Mouse (Mus musculus) hindbrain, postnatal 0 days (tissue): ENCODE data around the gene Cask. TPM values are rescaled to one million over a fixed set of nuclear protein-coding genes. Genes with fewer than 3 reads are reported as not detected.

Experiments
- ATAC-seq: fragments of 200-750 bp; cut with Nextera tagmentation; 2 replicates; pipeline ENCODE4 v1.8.0; 2017; ENCODE audit warnings: mild to moderate bottlenecking, moderate TSS enrichment, moderate library complexity
- DNase-seq: peaks from one replicate; pipeline ENCODE4 v3.0.0-alpha.2; 2015; ENCODE audit warnings: low spot score
- H3K27ac ChIP-seq: fragments of 300-500 bp; sonication (generic); 2 replicates; pipeline ENCODE4 v1.5.1; 2014; ENCODE audit warnings: mild to moderate bottlenecking
- H3K27me3 ChIP-seq: fragments of 300-500 bp; sonication (generic); 2 replicates; pipeline ENCODE4 v1.6.1; 2014; ENCODE audit warnings: low read length, mixed read lengths; ENCODE audit not compliant: insufficient read depth
- H3K36me3 ChIP-seq: fragments of 300-500 bp; sonication (generic); 2 replicates; pipeline ENCODE4 v1.6.1; 2014; ENCODE audit warnings: low read length, mixed read lengths; ENCODE audit not compliant: insufficient read depth
- H3K4me1 ChIP-seq: fragments of 300-500 bp; sonication (generic); 2 replicates; pipeline ENCODE4 v1.6.1; 2014; ENCODE audit warnings: antibody characterized with exemption, low read length, mixed read lengths; ENCODE audit not compliant: insufficient read depth
- H3K4me2 ChIP-seq: fragments of 300-500 bp; sonication (generic); 2 replicates; pipeline ENCODE4 v1.6.1; 2014; ENCODE audit warnings: low read depth, mild to moderate bottlenecking, low read length, moderate library complexity, mixed read lengths
- H3K4me3 ChIP-seq: fragments of 300-500 bp; sonication (generic); 2 replicates; pipeline ENCODE4 v1.5.1; 2014; ENCODE audit warnings: low read length
- H3K9ac ChIP-seq: fragments of 300-500 bp; sonication (generic); replicated peaks from 2 replicates; pipeline ENCODE4 v1.6.1; 2014; ENCODE audit warnings: mild to moderate bottlenecking, low read length, moderate library complexity, mixed read lengths
- H3K9me3 ChIP-seq: fragments of 300-500 bp; sonication (generic); 2 replicates; pipeline ENCODE4 v1.6.1; 2016; ENCODE audit warnings: low read length, mixed read lengths
- CTCF ChIP-seq: IDR thresholded peaks from 2 replicates; pipeline ENCODE4 v1.5.1; 2016; ENCODE audit warnings: antibody characterized with exemption, control low read depth, low read depth
- WGBS: fragments of 180-500 bp; shearing (Covaris S2); extraction: QIAGEN DNeasy Blood & Tissue Kit; methylation state at CpG from one replicate; pipeline ENCODE4 v1.1.7; 2014; 5-methylcytosine and 5-hydroxymethylcytosine counted together
- polyA plus RNA-seq: library from polyadenylated mRNA; unstranded; fragments of >200 nt; fragmentation: Nextera tagmentation; extraction: Ambion mirVana; gene quantifications from 2 replicates; pipeline ENCODE4 v1.2.1, GENCODE M21; 2015
- total RNA-seq: library from RNA; depleted of rRNA; stranded (reverse); fragments of >200 nt; gene quantifications from 2 replicates; pipeline ENCODE4 v1.2.3, GENCODE M21; 2014

The Cask gene
- total and polyA plus RNA-seq, 2 experiments from 2014 or later: 70.8 to 97.0 TPM

DNA sequence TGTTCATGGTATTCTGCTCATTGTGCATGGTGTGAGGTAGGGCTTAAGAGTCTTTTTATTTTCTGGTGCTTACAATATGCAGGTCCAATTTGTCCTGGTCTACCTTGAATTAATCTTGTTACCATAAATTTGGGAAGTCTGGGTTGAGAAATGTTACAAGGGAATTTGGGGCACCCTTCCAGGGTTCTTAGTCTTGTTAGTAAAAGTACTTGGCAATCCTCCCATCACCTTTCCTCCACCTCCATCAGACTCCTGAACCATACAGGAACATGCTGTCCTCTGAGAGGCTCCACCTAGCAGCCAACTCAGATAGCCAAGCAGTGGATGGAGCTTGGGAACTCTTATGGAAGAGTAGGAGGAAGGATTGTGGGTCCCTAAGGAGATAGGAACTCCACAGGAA lies 371.6 kb downstream of the Cask start:
- Histone ChIP-seq H3K9me3 (no peaks in the 10 kb centered on the region), H3K4me1 (no peaks in the 10 kb centered on the region), H3K4me2 (no peak overlapping the region), H3K27me3 (no peaks in the 10 kb centered on the region), H3K27ac (no peak overlapping the region), H3K4me3 (no peak overlapping the region), H3K36me3 (no peaks in the 10 kb centered on the region), H3K9ac (no peak overlapping the region)
- DNase-seq (no peak), ATAC-seq (no peak)
- no peak for TF ChIP-seq CTCF

DNA sequence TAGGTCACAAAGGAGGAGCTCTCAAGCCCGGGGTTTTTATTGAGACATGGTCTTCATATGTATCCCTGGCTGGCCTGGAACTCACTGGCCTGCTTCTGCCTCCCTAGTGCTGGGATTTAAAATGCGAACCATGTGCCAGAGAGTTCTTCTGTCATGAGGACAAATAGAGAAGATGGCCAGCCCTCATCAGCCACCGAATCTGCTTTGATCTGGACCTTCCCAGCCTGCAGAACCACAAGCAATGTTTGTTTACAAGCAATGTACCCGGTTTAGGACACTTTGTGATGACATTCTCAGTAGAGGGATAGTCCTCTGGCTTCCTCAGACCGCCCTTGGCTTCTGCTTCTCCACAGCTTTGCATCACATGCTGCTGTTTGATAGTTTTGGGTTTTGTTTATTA lies 372.9 kb downstream of the Cask start:
- 55% methylated on average over 5 of the region's 5 CpGs for WGBS
- no peak overlapping the region for H3K27ac ChIP-seq
- no peaks in the 10 kb centered on the region for H3K9me3 ChIP-seq
- no peak for DNase-seq
- H3K36me3 ChIP-seq: no peaks in the 10 kb centered on the region
- H3K4me1 ChIP-seq: no peaks in the 10 kb centered on the region
- no peak overlapping the region for H3K4me3 ChIP-seq
- no peaks in the 10 kb centered on the region for H3K27me3 ChIP-seq
- no peak for ATAC-seq
- no peak overlapping the region for H3K4me2 ChIP-seq
- no peak overlapping the region for H3K9ac ChIP-seq
- no peak for TF ChIP-seq CTCF

DNA sequence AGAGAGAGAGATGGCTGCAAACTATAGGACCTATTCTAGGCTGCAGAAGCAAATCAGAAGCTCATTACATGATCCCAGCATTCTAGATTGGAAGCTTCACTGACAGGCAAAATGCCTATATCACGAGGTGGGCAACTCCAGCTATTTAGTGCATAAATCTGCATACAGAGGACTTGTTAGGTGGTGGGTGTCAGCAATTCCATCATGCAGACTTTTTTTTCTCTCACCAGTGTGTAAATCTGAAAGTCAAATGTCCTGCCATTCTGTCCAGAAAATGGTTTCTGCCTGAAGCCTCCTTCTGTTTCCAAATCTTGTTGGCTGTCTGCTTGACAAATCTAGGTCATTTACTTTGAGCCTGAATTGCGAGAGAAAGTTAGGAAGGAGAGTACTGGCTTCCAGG lies 373.6 kb downstream of the Cask start:
- H3K27me3 ChIP-seq: no peaks in the 10 kb centered on the region
- no peak overlapping the region for H3K27ac ChIP-seq
- no peak overlapping the region for H3K4me2 ChIP-seq
- H3K4me3 ChIP-seq: no peak overlapping the region
- no peaks in the 10 kb centered on the region for H3K4me1 ChIP-seq
- H3K9me3 ChIP-seq: no peaks in the 10 kb centered on the region
- WGBS: 59% methylated on average over 2 of the region's 2 CpGs
- DNase-seq (no peak), ATAC-seq (no peak)
- H3K9ac ChIP-seq: no peak overlapping the region
- no peaks in the 10 kb centered on the region for H3K36me3 ChIP-seq
- TF ChIP-seq CTCF: no peak

DNA sequence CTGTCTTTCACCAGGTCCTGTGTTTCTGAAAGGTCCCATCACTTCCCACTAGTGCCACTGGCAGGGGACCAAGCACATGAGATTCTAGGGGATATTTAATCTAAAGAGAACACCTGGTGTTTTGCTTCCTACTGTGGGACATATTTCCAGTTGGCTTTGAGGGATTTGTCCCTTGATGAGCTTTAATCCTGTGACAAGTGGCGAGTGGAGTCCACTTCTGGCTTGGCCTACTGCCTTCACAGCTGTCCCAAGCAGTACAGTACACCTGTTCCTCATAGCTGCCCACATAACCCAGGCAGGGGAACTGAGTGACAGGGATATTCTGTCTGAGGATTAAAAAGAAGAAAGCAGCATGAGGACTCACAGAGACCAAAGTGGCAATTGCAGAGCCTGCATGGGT lies 375.8 kb downstream of the Cask start:
- Histone ChIP-seq H3K27me3 (no peaks in the 10 kb centered on the region), H3K9ac (no peak overlapping the region), H3K4me2 (no peak overlapping the region), H3K9me3 (no peaks in the 10 kb centered on the region), H3K4me1 (no peaks in the 10 kb centered on the region), H3K27ac (no peak overlapping the region), H3K4me3 (no peak overlapping the region), H3K36me3 (no peaks in the 10 kb centered on the region)
- ATAC-seq (no peak), DNase-seq (no peak)
- WGBS: 68% methylated on average over 1 of the region's 1 CpGs
- TF ChIP-seq CTCF: no peak

DNA sequence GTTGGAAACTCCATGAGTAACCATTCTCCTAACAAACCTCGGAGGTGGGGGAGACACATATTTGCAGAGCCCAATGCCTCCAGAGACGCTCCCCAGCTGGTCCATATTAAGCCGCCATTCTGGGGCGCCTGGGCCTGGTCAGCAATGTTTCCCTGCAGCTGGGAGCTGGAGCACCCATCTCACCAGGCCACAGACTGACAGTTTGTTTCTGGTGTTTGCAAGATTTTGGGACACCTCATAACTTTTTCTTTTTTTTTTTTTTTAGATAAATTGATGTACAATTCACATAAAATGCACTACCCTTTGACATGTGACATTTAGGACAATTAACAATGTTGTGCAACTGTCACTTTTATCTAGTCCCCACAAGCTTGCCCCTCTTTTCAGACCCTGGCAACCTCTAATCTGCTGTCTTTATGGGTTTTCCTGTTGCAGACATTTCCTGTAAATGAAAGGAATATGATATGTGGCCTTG lies 378.4 kb downstream of the Cask start:
- DNase-seq (no peak), ATAC-seq (no peak)
- Histone ChIP-seq H3K9me3 (no peaks in the 10 kb centered on the region), H3K4me3 (no peak overlapping the region), H3K4me2 (no peak overlapping the region), H3K27me3 (no peaks in the 10 kb centered on the region), H3K36me3 (no peaks in the 10 kb centered on the region), H3K27ac (no peak overlapping the region), H3K9ac (no peak overlapping the region), H3K4me1 (no peaks in the 10 kb centered on the region)
- no peak for TF ChIP-seq CTCF
- 83% methylated on average over 4 of the region's 4 CpGs for WGBS

DNA sequence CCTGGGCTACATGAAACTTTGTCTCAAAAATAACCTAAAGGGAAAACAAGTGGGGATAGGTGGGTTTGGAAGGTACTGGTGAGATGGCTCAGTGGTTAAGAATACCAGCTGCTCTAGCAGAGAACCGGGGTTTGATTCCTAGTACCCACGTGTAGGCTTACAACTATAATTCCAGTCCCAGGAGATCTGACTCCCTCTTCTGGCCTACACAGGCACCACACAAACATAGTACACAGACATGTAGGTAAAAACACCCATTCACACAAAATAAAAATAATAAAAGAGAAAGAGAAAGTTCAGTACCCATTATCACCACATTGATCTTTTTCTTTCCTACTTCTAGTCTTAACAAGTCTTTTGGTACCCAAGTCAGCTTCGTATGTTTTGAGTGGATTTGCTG lies 379.2 kb downstream of the Cask start:
- TF ChIP-seq CTCF: no peak
- DNase-seq: no peak
- no peak overlapping the region for H3K4me3 ChIP-seq
- no peaks in the 10 kb centered on the region for H3K9me3 ChIP-seq
- no peaks in the 10 kb centered on the region for H3K4me1 ChIP-seq
- no peaks in the 10 kb centered on the region for H3K27me3 ChIP-seq
- no peak overlapping the region for H3K4me2 ChIP-seq
- H3K36me3 ChIP-seq: no peaks in the 10 kb centered on the region
- ATAC-seq: no peak
- no peak overlapping the region for H3K9ac ChIP-seq
- no peak overlapping the region for H3K27ac ChIP-seq
- WGBS: 78% methylated on average over 3 of the region's 3 CpGs

DNA sequence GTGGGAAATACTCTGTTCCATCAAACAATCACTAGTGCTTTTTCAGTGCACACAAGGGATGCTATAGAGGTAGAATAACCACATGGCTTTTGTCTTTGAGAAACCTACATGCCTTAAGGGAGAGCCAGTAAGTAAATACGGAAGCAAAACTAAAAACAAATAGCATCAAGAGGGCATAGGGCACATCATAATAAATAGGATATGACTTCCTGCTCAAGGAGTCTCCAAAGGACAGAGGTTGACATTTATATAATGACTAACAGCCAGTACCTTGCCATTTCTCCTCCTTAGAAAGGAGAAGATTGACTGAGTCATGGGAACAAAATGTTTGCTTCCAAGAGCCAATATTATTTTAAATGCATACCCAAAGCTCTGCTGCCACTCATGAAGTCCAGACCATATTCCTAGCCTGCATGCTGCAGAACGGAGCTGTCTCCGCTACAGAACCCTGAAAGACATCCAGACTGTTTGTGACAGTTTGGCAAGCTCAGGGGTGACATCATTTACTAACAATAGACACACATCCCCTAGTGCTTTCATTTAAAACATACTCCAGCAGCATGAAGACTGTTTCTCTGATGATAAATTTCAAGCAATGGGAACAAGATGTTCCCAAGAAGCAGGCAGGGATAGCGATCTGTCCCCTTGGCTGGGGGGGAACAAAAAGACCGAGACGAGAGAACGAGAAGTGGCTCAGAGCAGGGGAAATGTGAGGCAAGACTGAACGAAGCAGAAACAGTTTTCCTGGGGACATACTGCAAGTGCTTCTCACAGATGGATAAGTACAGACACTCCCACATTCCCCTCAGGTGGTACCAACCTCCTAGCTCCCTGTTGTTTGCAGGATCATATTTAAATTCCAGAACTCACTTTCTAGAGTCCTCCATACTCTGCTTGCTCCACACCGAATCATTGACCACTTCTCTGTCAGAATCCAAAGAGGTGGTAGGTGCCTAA lies 381.7 kb downstream of the Cask start:
- 63% methylated on average over 9 of the region's 9 CpGs for whole genome bisulfite sequencing
- no peak overlapping the region for H3K4me2 ChIP-seq
- H3K9me3 ChIP-seq: no peaks in the 10 kb centered on the region
- H3K4me1 ChIP-seq: no peaks in the 10 kb centered on the region
- H3K36me3 ChIP-seq: no peaks in the 10 kb centered on the region
- peak overlapping the region; percentile 26; the same call in 1 of the 2 replicates for H3K27ac ChIP-seq
- TF ChIP-seq CTCF: no peak
- ATAC-seq (peak; percentile 82), DNase-seq (peak; percentile 46)
- no peak overlapping the region for H3K9ac ChIP-seq
- H3K4me3 ChIP-seq: no peak overlapping the region
- H3K27me3 ChIP-seq: no peaks in the 10 kb centered on the region
